Mouse (Mus musculus) liver, adult 2 months (tissue): ENCODE data around the gene Tmbim1. TPM values are rescaled to one million over a fixed set of nuclear protein-coding genes. Genes with fewer than 3 reads are reported as not detected.
"Not testable (repeated sequence)": the region's sequence is repeated elsewhere in the genome, so short reads cannot be mapped to it uniquely, and the experiment has no call there.

Experiments used
- DNase-seq: peaks from one replicate; pipeline ENCODE4 v3.0.0-alpha.2; 2011; ENCODE audit warnings: low read depth, low spot score; ENCODE audit errors: extremely low read depth
- H3K27ac ChIP-seq: fragments of 200-500 bp; replicated peaks from 2 replicates; pipeline ENCODE4 v1.5.1; 2012; ENCODE audit warnings: low read depth, mild to moderate bottlenecking, control low read depth, inconsistent platforms, low read length; ENCODE audit not compliant: insufficient read depth
- H3K27me3 ChIP-seq: fragments of 200-500 bp; 2 replicates; pipeline ENCODE4 v1.6.1; 2012; ENCODE audit warnings: mild to moderate bottlenecking, moderate library complexity, low read length, inconsistent platforms; ENCODE audit not compliant: control insufficient read depth, insufficient read depth
- H3K36me3 ChIP-seq: fragments of 200-500 bp; 2 replicates; pipeline ENCODE4 v1.6.1; 2012; ENCODE audit warnings: low read length, inconsistent platforms; ENCODE audit not compliant: control insufficient read depth, insufficient read depth
- H3K4me1 ChIP-seq: fragments of 200-500 bp; 2 replicates; pipeline ENCODE4 v1.6.1; 2011; ENCODE audit warnings: low read length; ENCODE audit not compliant: control insufficient read depth, insufficient read depth
- H3K4me3 ChIP-seq: fragments of 200-500 bp; 2 replicates; pipeline ENCODE4 v1.5.1; 2011; ENCODE audit warnings: low read depth, mild to moderate bottlenecking, control low read depth, low read length, moderate library complexity; ENCODE audit not compliant: insufficient read depth
- H3K79me2 ChIP-seq: fragments of 200-500 bp; 2 replicates; pipeline ENCODE4 v1.6.1; 2012; ENCODE audit warnings: inconsistent platforms, mild to moderate bottlenecking, low read length, moderate library complexity; ENCODE audit not compliant: control insufficient read depth, insufficient read depth
- H3K9ac ChIP-seq: fragments of 200-500 bp; 2 replicates; pipeline ENCODE4 v1.6.1; 2012; ENCODE audit warnings: low read depth, mild to moderate bottlenecking, control low read depth, inconsistent platforms, low read length
- CTCF ChIP-seq: fragments of 200-500 bp; IDR thresholded peaks from 2 replicates; pipeline ENCODE4 v1.5.1; 2011; ENCODE audit warnings: low read depth, low read length, control low read depth
- POLR2A ChIP-seq: fragments of 200-500 bp; IDR thresholded peaks from 2 replicates; pipeline ENCODE4 v1.6.1; 2011; ENCODE audit warnings: low read length, control low read depth; ENCODE audit not compliant: insufficient read depth; ENCODE audit errors: extremely low read depth
- WGBS: fragments of 180-500 bp; shearing (Covaris S2); methylation state at CpG from one replicate; pipeline ENCODE4 v1.1.7; 2018; 5-methylcytosine and 5-hydroxymethylcytosine counted together
- polyA plus RNA-seq: library from polyadenylated mRNA; depleted of rRNA; stranded (reverse); fragments of >200 nt; gene quantifications from 2 replicates; pipeline ENCODE4 v1.2.3, GENCODE M21; 2012
- total RNA-seq: library from RNA; depleted of rRNA; stranded (reverse); fragments of >200 nt; gene quantifications from 2 replicates; pipeline ENCODE4 v1.2.3, GENCODE M21; 2014

Tmbim1 gene
- total and polyA plus RNA-seq, 2 experiments, result 26.1 to 101 TPM

DNA sequence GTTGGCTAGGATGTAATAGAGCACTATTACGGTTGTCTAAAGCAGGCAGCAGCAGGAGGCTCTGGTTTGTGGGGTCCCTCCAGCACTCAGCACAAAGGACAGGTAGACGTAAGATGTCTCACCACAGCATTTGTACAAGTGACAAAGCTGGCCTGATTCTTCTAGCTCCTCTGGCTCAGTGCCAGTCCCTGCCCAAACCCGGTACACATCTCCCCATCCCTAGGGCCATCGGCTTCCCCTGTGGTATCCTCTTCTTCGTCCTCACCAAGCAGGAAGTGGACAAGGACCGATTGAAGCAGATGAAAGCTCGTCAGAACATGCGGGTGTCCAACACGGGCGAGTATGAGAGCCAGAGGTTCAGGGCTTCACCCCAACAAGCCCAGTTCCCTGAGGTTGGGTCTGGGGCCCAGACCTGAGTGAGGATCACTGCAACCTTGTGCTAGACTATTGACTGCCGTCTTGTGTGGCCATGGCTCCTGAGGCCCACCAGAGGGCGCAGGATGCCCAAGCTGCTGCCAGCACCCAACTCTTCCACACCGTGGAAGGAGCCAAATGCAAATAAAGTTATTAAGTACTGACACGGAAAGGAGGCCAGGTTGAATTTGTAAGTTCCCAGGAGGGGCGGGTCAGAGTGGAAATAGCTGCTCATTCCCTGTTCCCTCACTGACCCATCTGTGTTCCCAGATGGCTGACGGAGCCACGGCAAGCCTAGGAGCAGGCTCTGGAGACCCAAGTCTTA, 18.4 kb downstream of the Tmbim1 start:
- H3K36me3 ChIP-seq, H3K9ac ChIP-seq, H3K4me3 ChIP-seq, H3K79me2 ChIP-seq, H3K27ac ChIP-seq, DNase-seq, H3K4me1 ChIP-seq, H3K27me3 ChIP-seq: not testable (repeated sequence)
- TF ChIP-seq CTCF, result peak; percentile 21; the same call in 1 of the 2 replicates
- 55% methylated on average over 15 of the region's 17 CpGs for WGBS

- H3K4me3 ChIP-seq, result peak overlapping the region; percentile 66
- H3K9ac ChIP-seq, result peak overlapping the region; percentile 67
- H3K36me3 ChIP-seq, result peaks cover 6% of the 10 kb centered on the region; the same call in 1 of the 2 replicates
- H3K4me1 ChIP-seq, result peaks cover 6% of the 10 kb centered on the region
- 4% methylated on average over 23 of the region's 23 CpGs for whole genome bisulfite sequencing
- H3K27me3 ChIP-seq, result no peaks in the 10 kb centered on the region
- TF ChIP-seq POLR2A, result no peak
- TF ChIP-seq CTCF, result no peak
- no peak for DNase-seq
- 0 out of 2 replicates have a peak overlapping the region, but pooled peaks have one; percentile 7 for H3K27ac ChIP-seq
- H3K79me2 ChIP-seq, result no peaks in the 10 kb centered on the region
Observed at GRCm38 (mm10) chr1:74285212-74286010, 20.0 kb downstream of the Tmbim1 start.

DNA sequence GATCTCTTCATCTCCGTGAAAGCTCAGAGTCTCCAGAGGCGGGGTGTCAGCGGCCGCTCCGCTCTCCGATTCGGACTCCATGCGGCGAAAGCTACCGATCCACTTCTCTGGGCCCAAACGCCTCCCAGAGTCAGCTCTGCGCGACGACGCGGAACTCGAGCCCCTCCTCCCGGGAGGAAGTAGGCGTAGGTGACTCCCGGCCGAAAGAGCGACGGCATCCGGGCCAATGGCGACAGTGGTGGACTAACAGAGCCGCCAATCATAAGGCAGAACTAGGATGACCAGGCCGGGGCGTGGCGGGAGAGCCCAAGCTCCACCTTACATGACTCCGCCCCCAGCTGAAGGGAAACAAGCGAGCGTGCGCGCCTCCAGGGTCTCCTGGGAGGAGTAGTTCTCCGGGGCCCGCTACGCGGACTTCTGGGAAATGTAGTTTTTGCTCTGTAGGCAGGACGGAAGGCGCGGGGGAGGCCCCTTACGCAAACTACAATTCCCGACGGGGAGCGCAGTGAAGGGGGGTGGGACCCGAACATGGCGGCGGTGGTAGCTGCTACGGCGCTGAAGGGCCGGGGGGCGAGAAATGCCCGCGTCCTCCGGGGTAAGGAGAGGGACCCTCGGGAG, 20.8 kb downstream of the Tmbim1 start, which contains the start of the genes Aamp and Pnkd:
Gene Aamp (minus strand): TSS at position 196 of the 618 bp plus-strand sequence.
Gene Pnkd (plus strand): TSS at position 388 of the 618 bp plus-strand sequence.
- H3K27me3 ChIP-seq, result no peaks in the 10 kb centered on the region
- H3K9ac ChIP-seq, result peak within 1 kb of the TSS; percentile 82
- TF ChIP-seq CTCF (0 out of 2 replicates have a peak, but pooled peaks have one; percentile 19), POLR2A (peak; percentile 85)
- under 1% methylated on average over 56 of the region's 56 CpGs for WGBS
- H3K4me1 ChIP-seq, result peaks cover 6% of the 10 kb centered on the region
- H3K4me3 ChIP-seq, result peak within 1 kb of the TSS; percentile 81
- peaks cover 8% of the 10 kb centered on the region; the same call in 1 of the 2 replicates for H3K36me3 ChIP-seq
- H3K27ac ChIP-seq, result peak within 1 kb of the TSS; percentile 80
- peak; percentile 98 for DNase-seq
- H3K79me2 ChIP-seq, result no peaks in the 10 kb centered on the region

DNA sequence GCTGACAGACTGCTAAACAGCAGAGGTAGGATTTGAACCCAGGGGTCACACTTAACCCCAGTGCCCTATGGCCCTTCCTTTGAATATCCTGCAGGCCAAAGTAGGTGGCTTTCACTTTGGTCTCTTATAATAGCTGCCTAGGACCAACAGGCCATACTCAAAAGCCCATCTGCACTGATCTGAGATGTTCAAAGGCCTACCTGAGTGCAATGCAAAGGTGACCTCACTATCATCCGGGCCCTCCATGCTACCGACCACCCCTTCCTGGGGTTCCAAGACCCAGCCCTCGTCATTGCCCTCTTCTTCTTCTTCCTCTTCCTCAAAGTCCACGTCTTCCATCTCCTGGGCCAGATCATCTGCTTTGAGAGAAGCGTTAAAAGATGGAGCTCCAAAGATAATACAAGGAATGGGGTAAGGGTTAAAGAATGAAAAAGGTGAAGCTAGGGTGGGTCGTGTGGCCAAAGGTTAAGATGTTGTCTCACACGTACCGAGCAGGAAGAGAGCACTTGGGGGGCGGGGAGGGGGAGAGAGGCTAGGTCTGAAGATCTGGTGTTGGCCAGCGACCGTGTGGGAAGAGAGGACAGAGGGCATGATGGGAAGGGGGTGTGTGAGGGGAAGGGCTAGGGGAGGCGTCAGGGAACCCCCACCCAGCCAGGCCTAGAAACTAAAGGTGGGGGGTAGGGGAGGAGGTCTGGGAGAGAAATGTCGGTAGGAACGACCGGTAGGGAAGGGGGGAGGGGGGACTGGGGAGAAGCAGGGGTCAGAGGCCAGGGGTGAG, 21.5 kb downstream of the Tmbim1 start:
- no peaks in the 10 kb centered on the region for H3K79me2 ChIP-seq
- 6% methylated on average over 15 of the region's 15 CpGs for WGBS
- no peaks in the 10 kb centered on the region for H3K27me3 ChIP-seq
- H3K27ac ChIP-seq, result peak overlapping the region; percentile 80
- peak; percentile 70 for DNase-seq
- peak overlapping the region; percentile 81 for H3K4me3 ChIP-seq
- TF ChIP-seq CTCF (no peak), POLR2A (no peak)
- peaks cover 6% of the 10 kb centered on the region; the same call in 1 of the 2 replicates for H3K36me3 ChIP-seq
- peak overlapping the region; percentile 82 for H3K9ac ChIP-seq
- H3K4me1 ChIP-seq, result peaks cover 6% of the 10 kb centered on the region

- Histone ChIP-seq H3K4me3 (no peak overlapping the region), H3K79me2 (no peaks in the 10 kb centered on the region), H3K9ac (no peak overlapping the region), H3K36me3 (peaks cover 6% of the 10 kb centered on the region; the same call in 1 of the 2 replicates), H3K4me1 (peaks cover 6% of the 10 kb centered on the region), H3K27me3 (no peaks in the 10 kb centered on the region), H3K27ac (no peak overlapping the region)
- DNase-seq, result no peak
- no peak for TF ChIP-seq POLR2A
- TF ChIP-seq CTCF, result no peak
- WGBS, result 91% methylated on average over 10 of the region's 10 CpGs
Observed at GRCm38 (mm10) chr1:74282896-74283625, 22.4 kb downstream of the Tmbim1 start.
